Mouse (Mus musculus) v-Abl transformed pro-B cells (cell line): ENCODE measurements at regions not wholly inside any gene's neighbourhood (a gene's known extent, or its start where the extent isn't known, plus 50 kb on each side); places are given as distances from the start of the nearest gene placed in this dataset.

ENCODE experiments used
- in situ Hi-C, 2 experiments: fragments of 400-800 bp; cut with MboI; formaldehyde crosslinking; loops; one replicate each; pipeline ENCODE4 v1.15.1; 2025; ENCODE audit not compliant: unreplicated experiment in 2 of 2

- in situ Hi-C loops: loop anchor here (5.0 to 10.0 kb wide), 4 partner anchors 389 to 547 kb away; no protein-coding TSS in a partner anchor
Observed at GRCm38 (mm10) chr5:76413886-76414285, 50.3 kb upstream of the Nmu start.

DNA sequence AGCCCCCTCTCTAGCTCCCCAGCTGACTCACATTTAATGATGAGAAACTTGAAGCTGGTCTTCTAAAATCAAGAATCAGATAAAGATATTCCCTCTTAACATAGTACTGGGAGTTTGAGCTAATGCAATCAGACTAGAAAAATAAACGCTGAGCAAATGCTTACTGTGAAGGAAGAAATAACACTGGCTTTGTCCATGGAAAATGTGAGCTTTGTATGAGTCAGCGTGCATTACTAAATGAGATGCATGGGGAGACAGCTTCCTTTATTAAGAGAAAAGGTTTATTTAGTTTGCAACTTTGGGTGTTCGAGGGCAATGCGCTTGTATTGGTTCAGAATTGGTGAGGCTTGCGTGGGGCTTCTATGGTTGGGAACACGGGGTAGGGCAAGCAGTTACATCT lies 52.7 kb upstream of the Nmu start:
- in situ Hi-C loops: loop anchor here in 1 of 2 experiments (10.0 kb wide), 1 partner anchor 391 kb away; no protein-coding TSS in a partner anchor

DNA sequence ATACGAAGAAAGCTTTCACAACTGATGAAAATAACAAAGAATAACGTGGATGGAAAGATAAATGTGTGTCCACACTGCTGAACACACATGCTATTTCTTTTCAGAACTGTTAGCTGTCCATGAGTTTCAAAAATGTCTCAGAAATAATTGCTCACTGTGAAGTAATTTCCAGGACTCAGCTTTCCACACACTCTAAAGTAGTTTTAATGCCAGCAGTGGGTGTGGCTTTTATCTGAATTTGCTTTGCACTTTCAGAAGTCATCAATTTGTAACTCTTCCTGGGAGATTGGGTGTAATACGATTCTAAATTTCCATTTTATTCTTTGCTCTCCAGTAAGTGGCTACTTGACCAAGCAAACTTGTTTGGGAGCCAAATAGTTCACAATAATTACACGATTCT lies 53.5 kb upstream of the Nmu start:
- in situ Hi-C loops: loop anchor here in 1 of 2 experiments (10.0 kb wide), 1 partner anchor 392 kb away; no protein-coding TSS in a partner anchor

GRCm38 (mm10) chr5:76418901-76419823 lies 55.6 kb upstream of the Nmu start:
- in situ Hi-C loops: loop anchor here in 1 of 2 experiments (10.0 kb wide), 1 partner anchor 394 kb away; no protein-coding TSS in a partner anchor

DNA sequence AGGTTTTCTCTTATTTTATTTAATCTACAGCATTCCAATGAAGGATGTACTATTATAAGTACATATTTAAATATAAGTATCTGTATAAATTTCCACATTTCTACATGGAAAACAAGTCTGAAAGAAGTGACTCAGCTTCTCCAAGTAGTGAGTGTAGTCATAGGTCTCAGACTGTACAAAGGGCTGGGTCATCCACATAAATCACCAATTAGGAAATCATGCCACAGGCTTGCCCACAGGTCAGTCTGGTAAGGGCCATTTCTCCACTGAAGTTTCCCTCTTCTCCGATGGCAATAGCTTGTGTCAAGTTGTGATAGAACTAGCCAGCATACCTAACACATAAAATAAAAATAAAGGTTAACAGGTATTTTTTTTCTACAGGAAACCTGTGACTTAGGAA lies 56.3 kb upstream of the Nmu start:
- in situ Hi-C loops: loop anchor here in 1 of 2 experiments (10.0 kb wide), 1 partner anchor 395 kb away; no protein-coding TSS in a partner anchor

GRCm38 (mm10) chr5:76420606-76421005 lies 57.0 kb upstream of the Nmu start:
- in situ Hi-C loops: no loop called here

- in situ Hi-C loops: no loop called here
Observed at GRCm38 (mm10) chr5:76423593-76423992, 60.0 kb upstream of the Nmu start.

DNA sequence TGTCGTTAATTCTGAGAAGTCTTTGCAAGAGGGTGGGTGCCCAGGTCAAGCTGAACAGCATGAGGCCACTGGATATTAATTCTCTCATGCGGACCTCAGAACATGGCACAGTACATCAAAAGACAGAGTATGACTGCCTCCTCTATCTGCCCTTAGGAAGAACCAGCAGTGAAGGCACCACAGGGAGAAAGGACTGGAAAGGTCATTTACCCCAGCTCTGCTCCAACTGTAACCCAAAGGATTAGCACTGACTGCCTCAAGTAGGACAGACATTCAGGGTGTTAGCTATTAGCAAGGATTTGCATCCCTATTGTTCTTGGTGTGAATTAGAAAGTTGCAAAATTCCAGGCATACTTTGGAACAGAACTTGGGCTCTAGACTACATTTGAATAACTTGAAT lies 58.2 kb upstream of the Gm7271 start:
- in situ Hi-C loops: no loop called here

DNA sequence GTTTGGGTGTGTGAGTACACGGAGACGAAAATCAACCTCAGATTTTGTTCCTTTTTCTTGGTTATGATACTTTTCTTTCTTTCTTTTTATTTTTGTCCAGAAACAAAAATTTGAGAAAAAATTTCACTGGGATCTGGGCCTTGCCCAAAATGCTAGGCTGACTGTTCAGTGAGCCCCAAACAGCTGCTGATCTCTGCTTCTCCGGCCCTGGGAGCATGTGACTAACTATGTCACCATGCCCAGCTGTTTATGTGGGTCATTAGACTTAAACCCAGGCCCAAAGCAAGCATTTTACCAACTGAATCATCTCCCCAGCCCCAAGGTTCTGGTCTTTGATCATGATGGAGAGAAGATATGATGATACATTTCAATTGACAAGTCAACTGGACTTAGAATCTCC lies 56.3 kb upstream of the Gm7271 start:
- in situ Hi-C loops: no loop called here

DNA sequence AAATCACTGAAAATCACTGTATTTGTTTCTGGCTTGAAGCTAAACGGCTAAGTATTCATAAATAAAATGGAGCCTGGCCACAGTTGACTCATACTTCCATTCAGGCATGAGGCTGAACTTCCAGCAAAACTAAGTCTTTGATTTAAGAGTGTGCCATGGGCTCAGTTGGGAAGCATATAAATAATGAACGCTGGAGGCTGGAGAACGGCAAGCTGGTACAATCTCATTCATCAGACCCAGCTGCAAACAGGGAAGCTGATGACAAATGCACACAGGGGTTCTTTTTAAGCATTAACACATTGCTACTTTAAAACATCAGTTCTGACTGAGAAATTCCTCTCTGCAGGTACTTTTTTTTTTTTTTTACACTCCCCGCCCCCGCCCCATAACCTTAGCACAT lies 54.4 kb upstream of the Gm7271 start:
- in situ Hi-C loops: no loop called here

DNA sequence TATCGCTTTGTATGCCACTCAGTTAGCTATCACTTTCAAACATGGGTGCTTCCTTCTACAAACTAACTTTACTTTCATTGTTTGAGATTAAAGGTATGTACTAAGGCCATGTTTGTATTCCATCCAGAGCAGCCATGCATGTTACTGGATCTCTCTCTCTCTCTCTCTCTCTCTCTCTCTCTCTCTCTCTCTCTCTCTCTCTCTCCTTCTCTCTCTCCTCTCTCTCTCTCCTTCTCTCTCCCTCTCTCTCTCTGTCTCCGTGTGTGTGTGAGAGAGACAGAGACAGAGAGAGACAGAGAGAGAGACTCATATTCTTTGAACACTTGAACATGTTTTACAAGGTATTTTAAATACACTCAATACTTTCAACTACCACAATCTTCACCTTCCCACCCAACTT lies 50.2 kb upstream of the Gm7271 start:
- in situ Hi-C loops: no loop called here
